Mouse (Mus musculus) heart, postnatal 0 days (tissue): ENCODE data around the gene Palb2. TPM values are rescaled to one million over a fixed set of nuclear protein-coding genes. Genes with fewer than 3 reads are reported as not detected.

Experiments used
- ATAC-seq: fragments of 200-750 bp; cut with Nextera tagmentation; 2 replicates; pipeline ENCODE4 v1.8.0; 2017; ENCODE audit warnings: low read depth, moderate number of reproducible peaks, moderate library complexity; ENCODE audit not compliant: insufficient read depth
- DNase-seq: peaks from one replicate; pipeline ENCODE4 v3.0.0-alpha.2; 2016; ENCODE audit warnings: low spot score
- H3K27ac ChIP-seq: fragments of 300-500 bp; sonication (generic); 2 replicates; pipeline ENCODE4 v1.5.1; 2014; ENCODE audit warnings: low read depth, mild to moderate bottlenecking
- H3K27me3 ChIP-seq: fragments of 300-500 bp; sonication (generic); 2 replicates; pipeline ENCODE4 v1.6.1; 2014; ENCODE audit warnings: low read length, mixed read lengths; ENCODE audit not compliant: control insufficient read depth, insufficient read depth
- H3K36me3 ChIP-seq: fragments of 300-500 bp; sonication (generic); replicated peaks from 2 replicates; pipeline ENCODE4 v1.6.1; 2014; ENCODE audit warnings: low read length, mixed read lengths; ENCODE audit not compliant: control insufficient read depth, insufficient read depth
- H3K4me1 ChIP-seq: fragments of 300-500 bp; sonication (generic); 2 replicates; pipeline ENCODE4 v1.6.1; 2014; ENCODE audit warnings: antibody characterized with exemption; ENCODE audit not compliant: control insufficient read depth, insufficient read depth
- H3K4me2 ChIP-seq: fragments of 300-500 bp; sonication (generic); 2 replicates; pipeline ENCODE4 v1.6.1; 2014; ENCODE audit warnings: low read depth, mild to moderate bottlenecking, low read length, moderate library complexity
- H3K4me3 ChIP-seq: fragments of 300-500 bp; sonication (generic); 2 replicates; pipeline ENCODE4 v1.5.1; 2014; ENCODE audit warnings: low read depth, low read length
- H3K9ac ChIP-seq: fragments of 300-500 bp; sonication (generic); replicated peaks from 2 replicates; pipeline ENCODE4 v1.6.1; 2014; ENCODE audit warnings: low read depth, low read length, mixed read lengths
- H3K9me3 ChIP-seq: fragments of 300-500 bp; sonication (generic); replicated peaks from 2 replicates; pipeline ENCODE4 v1.6.1; 2016; ENCODE audit warnings: low read length; ENCODE audit not compliant: control insufficient read depth
- CTCF ChIP-seq: IDR thresholded peaks from 2 replicates; pipeline ENCODE4 v1.5.1; 2016; ENCODE audit warnings: antibody characterized with exemption, control low read depth, low read depth
- EP300 ChIP-seq: IDR thresholded peaks from 2 replicates; pipeline ENCODE4 v1.6.1; 2016; ENCODE audit warnings: antibody characterized with exemption, low read depth
- WGBS: fragments of 180-500 bp; shearing (Covaris S2); extraction: QIAGEN DNeasy Blood & Tissue Kit; methylation state at CpG from one replicate; pipeline ENCODE4 v1.1.7; 2014; 5-methylcytosine and 5-hydroxymethylcytosine counted together
- polyA plus RNA-seq: library from polyadenylated mRNA; unstranded; fragments of >200 nt; fragmentation: Nextera tagmentation; extraction: Ambion mirVana; gene quantifications from 2 replicates; pipeline ENCODE4 v1.2.1, GENCODE M21; 2015
- total RNA-seq: library from RNA; depleted of rRNA; stranded (reverse); fragments of >200 nt; gene quantifications from 2 replicates; pipeline ENCODE4 v1.2.3, GENCODE M21; 2014; ENCODE audit warnings: low replicate concordance

Gene Palb2
- total and polyA plus RNA-seq, 2 experiments from 2014 or later = 2.4 to 6.4 TPM

DNA sequence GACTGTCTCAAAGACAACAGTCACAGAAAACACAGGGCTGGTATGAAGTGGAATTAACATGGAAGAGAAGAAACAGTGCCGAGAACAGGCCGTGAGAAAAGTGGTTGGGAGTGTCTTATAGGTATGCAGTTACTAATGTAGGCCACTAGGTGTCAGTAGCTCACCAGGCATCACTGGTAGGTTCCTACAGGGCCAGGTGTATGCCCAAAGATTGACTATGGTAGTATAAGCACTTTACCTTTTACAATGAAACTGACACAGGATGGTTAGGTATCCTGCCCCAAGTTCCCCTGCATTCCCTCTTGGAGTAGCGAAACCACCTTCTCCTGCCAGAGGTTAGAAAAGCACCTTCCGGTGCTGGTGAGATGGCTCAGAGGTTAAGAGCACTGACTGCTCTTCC is 33.6 kb downstream of the Palb2 start:
- Histone ChIP-seq H3K4me3 (no peak overlapping the region), H3K36me3 (peaks cover 44% of the 10 kb centered on the region), H3K4me1 (peaks cover 10% of the 10 kb centered on the region; the same call in 1 of the 2 replicates), H3K27ac (no peak overlapping the region), H3K9me3 (no peaks in the 10 kb centered on the region), H3K27me3 (no peaks in the 10 kb centered on the region), H3K9ac (no peak overlapping the region), H3K4me2 (no peak overlapping the region)
- DNase-seq (peak; percentile 62), ATAC-seq (peak; percentile 20; the same call in 1 of the 2 replicates)
- 42% methylated on average over 4 of the region's 4 CpGs for WGBS
- peak; percentile 81 for TF ChIP-seq CTCF
- TF ChIP-seq EP300 = no peak

DNA sequence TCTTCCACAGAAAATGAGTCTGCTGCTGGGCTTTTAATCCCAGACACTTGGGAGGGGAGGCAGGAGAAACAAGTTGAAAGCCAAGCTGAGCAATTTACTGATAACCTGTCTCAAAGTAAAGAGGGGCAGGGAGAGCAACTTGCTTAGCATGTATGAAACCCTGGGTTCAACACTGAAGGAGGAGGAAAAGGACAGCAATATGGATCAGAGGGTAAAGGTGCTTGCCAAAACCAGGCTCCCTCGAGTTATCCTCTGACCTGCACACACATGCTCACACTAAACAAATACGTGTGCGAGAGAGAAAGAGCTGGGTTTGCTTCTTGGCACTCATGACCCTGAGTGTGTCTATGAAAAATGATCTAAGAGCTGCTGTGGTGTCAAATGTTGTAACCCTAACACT is 34.8 kb downstream of the Palb2 start:
- no peak for ATAC-seq

DNA sequence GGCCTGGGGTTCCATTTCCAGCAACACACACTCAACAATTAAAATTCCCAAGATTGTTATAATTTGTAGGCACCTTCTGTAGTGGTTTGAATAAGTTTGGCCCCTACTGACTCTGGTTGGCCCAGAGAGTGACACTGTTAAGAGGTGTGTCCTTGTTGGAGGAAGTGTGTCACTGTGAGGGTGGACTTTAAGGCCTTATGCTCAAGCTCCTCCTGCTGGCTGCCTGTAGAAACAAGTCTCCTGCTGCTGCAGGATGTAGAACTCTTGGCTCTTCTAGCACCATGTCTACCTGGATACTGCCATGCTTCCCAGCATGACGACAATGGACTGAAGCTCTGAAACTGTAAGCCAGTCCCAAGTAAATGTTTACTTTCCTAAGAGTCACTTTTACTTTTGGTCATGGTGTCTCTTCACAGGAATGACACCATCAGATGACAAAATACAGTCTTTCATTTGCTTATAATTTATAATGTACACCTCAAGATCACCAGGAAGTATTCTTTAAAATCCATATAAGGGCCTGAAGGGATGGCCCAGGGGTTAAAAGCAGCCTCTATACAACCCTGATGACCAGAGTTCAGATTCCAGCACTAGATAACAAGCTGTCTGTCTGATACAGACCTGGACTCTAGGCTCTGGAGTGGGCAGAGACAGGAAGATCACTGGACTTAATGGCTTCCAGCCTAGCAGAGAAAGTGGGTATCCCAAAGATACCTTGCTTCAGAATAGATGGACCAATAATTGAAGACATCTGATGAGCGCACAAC is 38.0 kb downstream of the Palb2 start:
- H3K4me3 ChIP-seq = no peak overlapping the region
- 91% methylated on average over 2 of the region's 2 CpGs for WGBS
- no peaks in the 10 kb centered on the region for H3K27me3 ChIP-seq
- no peak overlapping the region for H3K27ac ChIP-seq
- H3K4me2 ChIP-seq = no peak overlapping the region
- no peak for TF ChIP-seq EP300
- TF ChIP-seq CTCF = peak; percentile 31
- H3K9ac ChIP-seq = no peak overlapping the region
- peaks cover 83% of the 10 kb centered on the region for H3K36me3 ChIP-seq
- no peaks in the 10 kb centered on the region for H3K9me3 ChIP-seq
- 0 out of 2 replicates have a peak, but pooled peaks have one; percentile 28 for ATAC-seq
- no peaks in the 10 kb centered on the region for H3K4me1 ChIP-seq
- no peak for DNase-seq

More for the DNA sequence above, 34.8 kb downstream of the Palb2 start:
- 78% methylated on average over 3 of the region's 3 CpGs for WGBS
- no peak overlapping the region for H3K27ac ChIP-seq
- DNase-seq = no peak
- no peaks in the 10 kb centered on the region for H3K9me3 ChIP-seq
- H3K36me3 ChIP-seq = peaks cover 55% of the 10 kb centered on the region
- H3K4me3 ChIP-seq = no peak overlapping the region
- TF ChIP-seq CTCF = no peak
- no peak for TF ChIP-seq EP300
- H3K4me2 ChIP-seq = no peak overlapping the region
- H3K9ac ChIP-seq = no peak overlapping the region
- H3K27me3 ChIP-seq = no peaks in the 10 kb centered on the region
- peaks cover 10% of the 10 kb centered on the region; the same call in 1 of the 2 replicates for H3K4me1 ChIP-seq

DNA sequence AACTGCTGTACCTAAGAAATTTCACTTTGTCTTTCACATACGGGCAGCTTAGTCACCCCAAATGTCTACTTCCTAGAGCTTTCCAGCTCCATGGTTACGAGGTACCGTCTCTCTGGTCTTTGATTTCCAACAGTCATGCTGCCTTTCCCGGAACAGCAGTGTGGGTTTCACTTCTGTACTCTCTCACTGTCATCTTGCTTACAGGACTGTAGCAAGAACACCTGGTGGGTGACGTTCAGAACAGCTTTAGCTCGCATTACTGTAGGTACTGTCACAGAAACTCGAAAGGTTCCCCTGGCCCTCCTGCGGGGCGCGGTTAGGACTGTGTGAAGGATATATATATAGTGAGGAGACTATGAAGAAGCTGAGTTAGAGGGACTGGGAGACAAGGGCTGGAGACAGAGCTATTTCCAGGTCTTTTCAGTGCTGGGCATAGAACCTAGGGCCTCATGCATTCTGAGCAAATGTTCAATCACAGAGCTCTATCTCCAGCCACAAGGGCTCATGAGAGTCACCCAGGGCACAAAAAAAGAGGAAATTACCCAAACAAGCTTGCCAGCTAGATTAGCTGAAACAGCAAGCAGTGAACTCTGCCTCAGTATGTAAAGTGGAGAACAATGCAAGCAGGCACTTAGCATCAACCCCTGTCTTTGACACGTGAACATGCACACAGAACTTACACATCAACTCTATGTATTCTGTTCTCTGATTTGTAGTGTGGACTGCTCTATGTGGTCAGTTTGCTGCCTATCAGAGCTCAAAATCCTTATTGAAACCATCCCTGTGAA is 45.4 kb downstream of the Palb2 start:
- peaks cover 72% of the 10 kb centered on the region for H3K36me3 ChIP-seq
- no peak overlapping the region for H3K9ac ChIP-seq
- H3K4me1 ChIP-seq = no peaks in the 10 kb centered on the region
- no peak for TF ChIP-seq EP300
- TF ChIP-seq CTCF = no peak
- H3K9me3 ChIP-seq = no peaks in the 10 kb centered on the region
- WGBS = 82% methylated on average over 11 of the region's 11 CpGs
- H3K4me2 ChIP-seq = no peak overlapping the region
- H3K27me3 ChIP-seq = no peaks in the 10 kb centered on the region
- no peak overlapping the region for H3K27ac ChIP-seq
- H3K4me3 ChIP-seq = no peak overlapping the region
- ATAC-seq (no peak), DNase-seq (no peak)

DNA sequence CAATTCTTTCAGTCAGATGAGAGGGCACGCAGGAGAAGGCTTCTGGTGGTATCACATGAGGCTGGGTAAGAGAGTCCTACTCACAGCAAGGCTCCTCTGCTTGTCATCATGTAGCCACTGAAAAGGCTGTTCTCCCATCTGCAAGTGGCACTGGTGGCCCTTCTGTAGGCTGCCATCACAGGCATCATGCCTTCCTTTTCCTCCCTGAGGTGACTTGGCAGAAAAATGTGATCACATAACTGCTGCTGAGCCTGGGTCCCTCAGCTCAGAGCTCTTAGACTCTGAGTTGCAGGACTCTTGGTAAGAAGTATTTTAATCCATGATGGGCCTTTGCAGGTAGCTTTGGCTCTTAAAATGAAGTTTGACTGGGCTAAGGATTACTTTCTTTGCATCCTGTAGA is 51.7 kb downstream of the Palb2 start:
- H3K9me3 ChIP-seq = no peaks in the 10 kb centered on the region
- H3K27ac ChIP-seq = no peak overlapping the region
- H3K27me3 ChIP-seq = no peaks in the 10 kb centered on the region
- peaks cover 73% of the 10 kb centered on the region for H3K36me3 ChIP-seq
- ATAC-seq (no peak), DNase-seq (no peak)
- H3K4me1 ChIP-seq = no peaks in the 10 kb centered on the region
- H3K4me3 ChIP-seq = no peak overlapping the region
- TF ChIP-seq CTCF (no peak), EP300 (no peak)
- H3K9ac ChIP-seq = no peak overlapping the region
- 96% methylated on average over 1 of the region's 1 CpGs for WGBS
- H3K4me2 ChIP-seq = no peak overlapping the region
